Mouse (Mus musculus) liver, adult 2 months (tissue): ENCODE results near the gene R3hcc1l. TPM values are rescaled to one million over a fixed set of nuclear protein-coding genes. Genes with fewer than 3 reads are reported as not detected.

Experiments used
- DNase-seq: peaks from one replicate; pipeline ENCODE4 v3.0.0-alpha.2; 2011; ENCODE audit warnings: low read depth, low spot score; ENCODE audit errors: extremely low read depth
- H3K27ac ChIP-seq: fragments of 200-500 bp; replicated peaks from 2 replicates; pipeline ENCODE4 v1.5.1; 2012; ENCODE audit warnings: low read depth, mild to moderate bottlenecking, control low read depth, inconsistent platforms, low read length; ENCODE audit not compliant: insufficient read depth
- H3K27me3 ChIP-seq: fragments of 200-500 bp; 2 replicates; pipeline ENCODE4 v1.6.1; 2012; ENCODE audit warnings: mild to moderate bottlenecking, moderate library complexity, low read length, inconsistent platforms; ENCODE audit not compliant: control insufficient read depth, insufficient read depth
- H3K36me3 ChIP-seq: fragments of 200-500 bp; 2 replicates; pipeline ENCODE4 v1.6.1; 2012; ENCODE audit warnings: low read length, inconsistent platforms; ENCODE audit not compliant: control insufficient read depth, insufficient read depth
- H3K4me1 ChIP-seq: fragments of 200-500 bp; 2 replicates; pipeline ENCODE4 v1.6.1; 2011; ENCODE audit warnings: low read length; ENCODE audit not compliant: control insufficient read depth, insufficient read depth
- H3K4me3 ChIP-seq: fragments of 200-500 bp; 2 replicates; pipeline ENCODE4 v1.5.1; 2011; ENCODE audit warnings: low read depth, mild to moderate bottlenecking, control low read depth, low read length, moderate library complexity; ENCODE audit not compliant: insufficient read depth
- H3K79me2 ChIP-seq: fragments of 200-500 bp; 2 replicates; pipeline ENCODE4 v1.6.1; 2012; ENCODE audit warnings: inconsistent platforms, mild to moderate bottlenecking, low read length, moderate library complexity; ENCODE audit not compliant: control insufficient read depth, insufficient read depth
- H3K9ac ChIP-seq: fragments of 200-500 bp; 2 replicates; pipeline ENCODE4 v1.6.1; 2012; ENCODE audit warnings: low read depth, mild to moderate bottlenecking, control low read depth, inconsistent platforms, low read length
- CTCF ChIP-seq: fragments of 200-500 bp; IDR thresholded peaks from 2 replicates; pipeline ENCODE4 v1.5.1; 2011; ENCODE audit warnings: low read depth, low read length, control low read depth
- POLR2A ChIP-seq: fragments of 200-500 bp; IDR thresholded peaks from 2 replicates; pipeline ENCODE4 v1.6.1; 2011; ENCODE audit warnings: low read length, control low read depth; ENCODE audit not compliant: insufficient read depth; ENCODE audit errors: extremely low read depth
- WGBS: fragments of 180-500 bp; shearing (Covaris S2); methylation state at CpG from one replicate; pipeline ENCODE4 v1.1.7; 2018; 5-methylcytosine and 5-hydroxymethylcytosine counted together
- polyA plus RNA-seq: library from polyadenylated mRNA; depleted of rRNA; stranded (reverse); fragments of >200 nt; gene quantifications from 2 replicates; pipeline ENCODE4 v1.2.3, GENCODE M21; 2012
- total RNA-seq: library from RNA; depleted of rRNA; stranded (reverse); fragments of >200 nt; gene quantifications from 2 replicates; pipeline ENCODE4 v1.2.3, GENCODE M21; 2014

Gene R3hcc1l
- total and polyA plus RNA-seq, 2 experiments, result 2.4 to 14.7 TPM

- TF ChIP-seq CTCF (no peak), POLR2A (no peak)
- DNase-seq, result no peak
- no peak overlapping the region for H3K27ac ChIP-seq
- H3K4me1 ChIP-seq, result peaks cover 12% of the 10 kb centered on the region
- H3K27me3 ChIP-seq, result no peaks in the 10 kb centered on the region
- peaks cover 10% of the 10 kb centered on the region for H3K36me3 ChIP-seq
- H3K9ac ChIP-seq, result no peak overlapping the region
- H3K4me3 ChIP-seq, result no peak overlapping the region
- 91% methylated on average over 12 of the region's 12 CpGs for WGBS
- H3K79me2 ChIP-seq, result no peaks in the 10 kb centered on the region
These were observed 78.7 kb downstream of the R3hcc1l start for GRCm38 (mm10) chr19:42597286-42597685.

GRCm38 (mm10) chr19:42597896-42598295 is 79.3 kb downstream of the R3hcc1l start:
- H3K4me3 ChIP-seq, result no peak overlapping the region
- H3K79me2 ChIP-seq, result no peaks in the 10 kb centered on the region
- peaks cover 17% of the 10 kb centered on the region for H3K4me1 ChIP-seq
- TF ChIP-seq CTCF (no peak), POLR2A (no peak)
- no peaks in the 10 kb centered on the region for H3K27me3 ChIP-seq
- peaks cover 5% of the 10 kb centered on the region for H3K36me3 ChIP-seq
- H3K9ac ChIP-seq, result no peak overlapping the region
- 90% methylated on average over 6 of the region's 6 CpGs for WGBS
- peak; percentile 37 for DNase-seq
- no peak overlapping the region for H3K27ac ChIP-seq

- 90% methylated on average over 17 of the region's 17 CpGs for WGBS
- Histone ChIP-seq H3K27ac (no peak overlapping the region), H3K9ac (no peak overlapping the region), H3K4me1 (peaks cover 19% of the 10 kb centered on the region), H3K79me2 (no peaks in the 10 kb centered on the region), H3K4me3 (no peak overlapping the region), H3K36me3 (no peaks in the 10 kb centered on the region), H3K27me3 (no peaks in the 10 kb centered on the region)
- no peak for TF ChIP-seq CTCF
- no peak for TF ChIP-seq POLR2A
- no peak for DNase-seq
These were observed 81.3 kb downstream of the R3hcc1l start for GRCm38 (mm10) chr19:42599891-42600290.

GRCm38 (mm10) chr19:42600591-42600990 is 82.0 kb downstream of the R3hcc1l start:
- Histone ChIP-seq H3K27me3 (no peaks in the 10 kb centered on the region), H3K9ac (no peak overlapping the region), H3K4me1 (peaks cover 19% of the 10 kb centered on the region), H3K79me2 (no peaks in the 10 kb centered on the region), H3K27ac (no peak overlapping the region), H3K4me3 (no peak overlapping the region), H3K36me3 (no peaks in the 10 kb centered on the region)
- WGBS, result 75% methylated on average over 3 of the region's 3 CpGs
- no peak for DNase-seq
- TF ChIP-seq POLR2A, result no peak

GRCm38 (mm10) chr19:42601445-42601844 is 82.9 kb downstream of the R3hcc1l start:
- 23% methylated on average over 2 of the region's 2 CpGs for WGBS
- H3K4me1 ChIP-seq, result peaks cover 19% of the 10 kb centered on the region

GRCm38 (mm10) chr19:42602041-42602440 is 83.5 kb downstream of the R3hcc1l start:
- Histone ChIP-seq H3K9ac (no peak overlapping the region), H3K27me3 (no peaks in the 10 kb centered on the region), H3K27ac (no peak overlapping the region), H3K4me1 (peaks cover 19% of the 10 kb centered on the region), H3K79me2 (no peaks in the 10 kb centered on the region), H3K36me3 (no peaks in the 10 kb centered on the region), H3K4me3 (no peak overlapping the region)
- TF ChIP-seq CTCF (no peak), POLR2A (no peak)
- no peak for DNase-seq
- 81% methylated on average over 8 of the region's 8 CpGs for WGBS

More at GRCm38 (mm10) chr19:42601445-42601844, 82.9 kb downstream of the R3hcc1l start:
- Histone ChIP-seq H3K9ac (no peak overlapping the region), H3K4me3 (no peak overlapping the region), H3K27ac (no peak overlapping the region), H3K36me3 (no peaks in the 10 kb centered on the region), H3K79me2 (no peaks in the 10 kb centered on the region), H3K27me3 (no peaks in the 10 kb centered on the region)
- no peak for TF ChIP-seq CTCF
- TF ChIP-seq POLR2A, result no peak
- DNase-seq, result peak; percentile 86
